Mouse (Mus musculus) hindbrain, embryonic 16.5 days (tissue): Measurements from ENCODE around the gene Exoc4. TPM values are rescaled to one million over a fixed set of nuclear protein-coding genes. Genes with fewer than 3 reads are reported as not detected.

Experiments used
- ATAC-seq: fragments of 200-750 bp; cut with Nextera tagmentation; 2 replicates; pipeline ENCODE4 v1.8.0; 2017; ENCODE audit warnings: moderate TSS enrichment, moderate library complexity
- H3K27ac ChIP-seq: fragments of 300-500 bp; sonication (generic); 2 replicates; pipeline ENCODE4 v1.5.1; 2014; ENCODE audit warnings: low read depth, mild to moderate bottlenecking, control low read depth, low read length, moderate library complexity
- H3K27me3 ChIP-seq: fragments of 300-500 bp; sonication (generic); replicated peaks from 2 replicates; pipeline ENCODE4 v1.6.1; 2014; ENCODE audit warnings: low read length; ENCODE audit not compliant: control insufficient read depth, insufficient read depth
- H3K36me3 ChIP-seq: fragments of 300-500 bp; sonication (generic); 2 replicates; pipeline ENCODE4 v1.6.1; 2014; ENCODE audit warnings: mild to moderate bottlenecking, low read length, moderate library complexity, mixed read lengths; ENCODE audit not compliant: control insufficient read depth, insufficient read depth
- H3K4me1 ChIP-seq: fragments of 300-500 bp; sonication (generic); 2 replicates; pipeline ENCODE4 v1.6.1; 2014; ENCODE audit warnings: low read depth, low read length; ENCODE audit not compliant: control insufficient read depth, insufficient read depth
- H3K4me2 ChIP-seq: fragments of 300-500 bp; sonication (generic); 2 replicates; pipeline ENCODE4 v1.6.1; 2014; ENCODE audit warnings: mild to moderate bottlenecking, low read length, control low read depth, moderate library complexity
- H3K4me3 ChIP-seq: fragments of 300-500 bp; sonication (generic); 2 replicates; pipeline ENCODE4 v1.5.1; 2014; ENCODE audit warnings: mild to moderate bottlenecking, low read length, control low read depth, moderate library complexity
- H3K9ac ChIP-seq: fragments of 300-500 bp; sonication (generic); 2 replicates; pipeline ENCODE4 v1.6.1; 2014; ENCODE audit warnings: low read depth, mild to moderate bottlenecking, control low read depth, low read length, moderate library complexity
- H3K9me3 ChIP-seq: fragments of 300-500 bp; sonication (generic); 2 replicates; pipeline ENCODE4 v1.6.1; 2014; ENCODE audit warnings: mild to moderate bottlenecking, low read length, moderate library complexity; ENCODE audit not compliant: control insufficient read depth
- WGBS: fragments of 180-500 bp; shearing (Covaris S2); extraction: QIAGEN DNeasy Blood & Tissue Kit; methylation state at CpG from one replicate; pipeline ENCODE4 v1.1.7; 2014; 5-methylcytosine and 5-hydroxymethylcytosine counted together
- polyA plus RNA-seq: library from polyadenylated mRNA; unstranded; fragments of >200 nt; fragmentation: Nextera tagmentation; extraction: Ambion mirVana; gene quantifications from 2 replicates; pipeline ENCODE4 v1.2.1, GENCODE M21; 2015

Exoc4 gene
- polyA plus RNA-seq, 1 experiment from 2014 or later, result 46.0 TPM

DNA sequence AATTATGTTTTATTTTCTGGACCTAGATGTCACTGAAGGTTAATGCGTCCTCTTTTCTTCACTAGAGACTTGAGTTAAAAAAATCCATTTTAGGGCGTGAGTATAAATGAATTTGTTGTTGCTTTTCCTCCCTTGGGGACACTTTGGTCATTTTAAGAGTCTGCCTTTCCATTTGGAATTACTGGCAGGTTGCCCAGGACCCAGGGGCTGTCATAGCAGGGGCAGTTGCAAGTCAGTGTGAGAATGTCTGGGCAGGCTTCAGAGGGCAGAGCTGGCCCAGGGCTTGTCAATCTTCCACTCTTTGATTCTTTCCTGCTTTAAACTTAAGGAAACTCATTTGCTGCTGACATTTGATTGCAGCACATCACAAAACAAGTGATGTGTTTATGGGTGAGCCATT lies 45.7 kb downstream of the Exoc4 start:
- H3K27me3 ChIP-seq, result no peaks in the 10 kb centered on the region
- no peaks in the 10 kb centered on the region for H3K9me3 ChIP-seq
- H3K9ac ChIP-seq, result no peak overlapping the region
- WGBS, result 36% methylated on average over 2 of the region's 2 CpGs
- H3K36me3 ChIP-seq, result no peaks in the 10 kb centered on the region
- no peak overlapping the region for H3K4me3 ChIP-seq
- H3K4me2 ChIP-seq, result no peak overlapping the region
- no peak for ATAC-seq
- H3K27ac ChIP-seq, result no peak overlapping the region
- no peaks in the 10 kb centered on the region for H3K4me1 ChIP-seq

DNA sequence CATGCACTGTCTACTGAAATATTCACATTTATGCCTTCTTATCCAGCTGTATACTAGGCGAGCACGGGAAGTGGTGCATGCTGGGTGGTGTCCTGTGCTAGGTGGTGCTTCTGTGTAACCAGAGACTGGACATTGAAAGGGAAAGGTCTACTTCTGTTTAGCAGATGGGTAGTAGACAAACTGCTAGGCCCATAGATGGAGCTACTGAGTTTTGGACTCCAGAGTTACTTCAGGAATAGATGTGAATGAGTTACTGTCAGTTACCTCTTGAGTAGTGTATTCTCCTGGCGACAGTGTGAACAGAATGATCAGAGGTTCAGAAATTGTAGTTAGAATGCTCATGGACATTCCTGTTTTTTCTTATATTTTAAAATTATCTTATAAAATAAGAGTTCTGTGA lies 48.7 kb downstream of the Exoc4 start:
- Histone ChIP-seq H3K9me3 (no peaks in the 10 kb centered on the region), H3K4me3 (no peak overlapping the region), H3K36me3 (no peaks in the 10 kb centered on the region), H3K4me1 (no peaks in the 10 kb centered on the region), H3K9ac (no peak overlapping the region), H3K4me2 (no peak overlapping the region), H3K27ac (no peak overlapping the region), H3K27me3 (no peaks in the 10 kb centered on the region)
- ATAC-seq, result no peak
- 93% methylated on average over 3 of the region's 3 CpGs for WGBS

DNA sequence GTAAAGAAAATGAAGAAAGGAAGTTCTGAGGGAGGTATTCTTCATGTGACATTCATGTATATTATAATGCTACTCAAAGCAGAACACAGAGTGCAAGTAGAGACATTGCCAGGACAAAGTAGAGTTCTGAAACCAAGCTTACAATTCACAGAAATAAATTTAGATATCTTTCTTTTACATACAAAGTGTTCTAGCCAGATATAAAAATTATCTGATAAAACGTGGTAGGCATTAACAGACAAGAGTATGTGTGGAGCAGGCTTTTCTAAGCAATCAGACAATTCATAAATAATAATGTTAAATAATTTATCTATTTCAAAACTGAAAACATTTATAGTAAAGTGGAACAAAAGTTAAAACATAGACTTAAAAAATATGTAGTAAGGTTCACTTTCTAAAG lies 49.9 kb downstream of the Exoc4 start:
- no peaks in the 10 kb centered on the region for H3K36me3 ChIP-seq
- no peak for ATAC-seq
- H3K9me3 ChIP-seq, result no peaks in the 10 kb centered on the region
- H3K4me3 ChIP-seq, result no peak overlapping the region
- no peak overlapping the region for H3K4me2 ChIP-seq
- H3K27ac ChIP-seq, result no peak overlapping the region
- H3K4me1 ChIP-seq, result no peaks in the 10 kb centered on the region
- 85% methylated on average over 1 of the region's 1 CpGs for WGBS
- no peak overlapping the region for H3K9ac ChIP-seq
- H3K27me3 ChIP-seq, result no peaks in the 10 kb centered on the region

DNA sequence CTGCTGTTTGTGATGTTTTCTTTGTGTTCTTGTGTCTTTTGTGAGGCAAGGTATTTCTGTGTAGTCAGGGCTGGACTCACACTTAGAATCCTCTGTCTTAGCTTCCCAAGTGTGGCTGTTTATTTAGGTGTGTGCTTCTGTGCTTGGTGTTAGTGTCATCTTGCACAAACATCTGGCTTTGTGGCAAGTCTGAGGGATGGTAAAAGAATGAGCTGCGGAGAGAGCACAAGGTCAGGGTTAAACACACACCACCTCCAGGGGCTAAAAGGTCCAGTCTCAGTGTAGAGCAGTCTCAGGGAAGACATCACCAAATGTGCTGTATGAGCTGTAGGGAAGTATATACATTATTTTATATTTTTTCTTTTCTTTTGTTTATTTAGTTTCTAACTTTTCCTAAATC lies 57.1 kb downstream of the Exoc4 start:
- no peak for ATAC-seq
- H3K9ac ChIP-seq, result no peak overlapping the region
- H3K27ac ChIP-seq, result no peak overlapping the region
- H3K4me1 ChIP-seq, result no peaks in the 10 kb centered on the region
- no peak overlapping the region for H3K4me2 ChIP-seq
- H3K27me3 ChIP-seq, result no peaks in the 10 kb centered on the region
- WGBS, result 77% methylated on average over 1 of the region's 1 CpGs
- H3K36me3 ChIP-seq, result no peaks in the 10 kb centered on the region
- no peak overlapping the region for H3K4me3 ChIP-seq
- H3K9me3 ChIP-seq, result no peaks in the 10 kb centered on the region

DNA sequence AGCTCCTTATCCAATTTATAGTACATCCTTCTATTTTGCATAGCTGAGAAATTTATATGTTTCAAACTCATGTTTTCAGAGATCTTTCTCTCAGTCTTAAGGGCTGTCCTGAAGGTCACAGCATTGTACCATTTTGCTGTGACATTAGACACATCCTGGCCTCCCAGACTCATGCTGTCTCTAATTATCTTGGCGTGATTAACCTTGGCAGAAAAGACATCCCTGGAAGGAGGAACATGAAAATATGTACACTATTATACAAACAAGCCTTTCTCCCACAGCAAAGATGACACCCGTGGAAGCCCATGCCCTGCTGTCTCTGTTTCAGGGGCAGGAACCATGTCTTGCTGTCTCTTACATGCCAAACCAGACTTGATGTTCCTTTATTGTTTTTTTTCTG lies 59.8 kb downstream of the Exoc4 start:
- no peaks in the 10 kb centered on the region for H3K4me1 ChIP-seq
- no peaks in the 10 kb centered on the region for H3K27me3 ChIP-seq
- 90% methylated on average over 2 of the region's 2 CpGs for WGBS
- H3K27ac ChIP-seq, result no peak overlapping the region
- H3K4me3 ChIP-seq, result no peak overlapping the region
- H3K9me3 ChIP-seq, result no peaks in the 10 kb centered on the region
- H3K9ac ChIP-seq, result no peak overlapping the region
- H3K36me3 ChIP-seq, result no peaks in the 10 kb centered on the region
- no peak for ATAC-seq
- H3K4me2 ChIP-seq, result no peak overlapping the region

GRCm38 (mm10) chr6:33310486-33310885 lies 61.6 kb downstream of the Exoc4 start:
- 83% methylated on average over 1 of the region's 1 CpGs for WGBS
- Histone ChIP-seq H3K4me1 (no peaks in the 10 kb centered on the region), H3K9ac (no peak overlapping the region), H3K9me3 (no peaks in the 10 kb centered on the region), H3K4me3 (no peak overlapping the region), H3K27me3 (no peaks in the 10 kb centered on the region), H3K4me2 (no peak overlapping the region), H3K27ac (no peak overlapping the region), H3K36me3 (no peaks in the 10 kb centered on the region)
- no peak for ATAC-seq

DNA sequence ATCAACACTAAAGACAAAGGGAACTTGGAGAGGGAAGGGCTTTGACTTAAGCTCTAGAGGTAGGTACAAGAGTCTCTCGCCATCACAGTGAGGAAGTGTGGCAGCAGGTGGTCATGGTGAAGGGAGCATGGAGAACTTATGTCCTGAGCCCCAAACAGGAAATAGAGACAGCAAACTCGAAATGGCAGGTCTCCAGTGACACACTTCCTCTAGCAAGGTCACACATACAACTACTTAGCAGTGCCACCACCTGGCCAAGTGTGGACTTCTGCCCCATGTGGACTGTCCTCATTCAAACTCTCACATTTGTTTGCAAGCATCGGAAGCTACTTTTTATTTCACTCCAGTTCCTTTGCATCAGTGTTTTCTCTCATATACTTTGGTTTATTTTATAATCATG lies 74.0 kb downstream of the Exoc4 start:
- no peaks in the 10 kb centered on the region for H3K27me3 ChIP-seq
- H3K4me3 ChIP-seq, result no peak overlapping the region
- no peaks in the 10 kb centered on the region for H3K4me1 ChIP-seq
- no peak overlapping the region for H3K27ac ChIP-seq
- H3K9me3 ChIP-seq, result no peaks in the 10 kb centered on the region
- H3K9ac ChIP-seq, result no peak overlapping the region
- H3K4me2 ChIP-seq, result no peak overlapping the region
- ATAC-seq, result no peak
- no peaks in the 10 kb centered on the region for H3K36me3 ChIP-seq
- 72% methylated on average over 3 of the region's 3 CpGs for WGBS

GRCm38 (mm10) chr6:33323386-33323785 lies 74.5 kb downstream of the Exoc4 start:
- Histone ChIP-seq H3K4me3 (no peak overlapping the region), H3K4me1 (no peaks in the 10 kb centered on the region), H3K9ac (no peak overlapping the region), H3K27ac (no peak overlapping the region), H3K36me3 (no peaks in the 10 kb centered on the region), H3K9me3 (no peaks in the 10 kb centered on the region), H3K4me2 (no peak overlapping the region), H3K27me3 (no peaks in the 10 kb centered on the region)
- WGBS, result 96% methylated on average over 4 of the region's 4 CpGs
- ATAC-seq, result no peak

- Histone ChIP-seq H3K9me3 (no peaks in the 10 kb centered on the region), H3K27me3 (no peaks in the 10 kb centered on the region), H3K27ac (no peak overlapping the region), H3K4me1 (no peaks in the 10 kb centered on the region), H3K9ac (no peak overlapping the region), H3K4me3 (no peak overlapping the region), H3K4me2 (no peak overlapping the region), H3K36me3 (no peaks in the 10 kb centered on the region)
- ATAC-seq, result no peak
- 56% methylated on average over 1 of the region's 1 CpGs for WGBS
These were observed 79.4 kb downstream of the Exoc4 start for GRCm38 (mm10) chr6:33328326-33328725.

GRCm38 (mm10) chr6:33347088-33347775 lies 98.3 kb downstream of the Exoc4 start:
- H3K9me3 ChIP-seq, result no peaks in the 10 kb centered on the region
- H3K4me2 ChIP-seq, result no peak overlapping the region
- no peaks in the 10 kb centered on the region for H3K27me3 ChIP-seq
- H3K4me3 ChIP-seq, result no peak overlapping the region
- H3K36me3 ChIP-seq, result no peaks in the 10 kb centered on the region
- H3K27ac ChIP-seq, result no peak overlapping the region
- WGBS, result 37% methylated on average over 1 of the region's 1 CpGs
- H3K4me1 ChIP-seq, result no peaks in the 10 kb centered on the region
- ATAC-seq, result no peak
- no peak overlapping the region for H3K9ac ChIP-seq
